ENCODE assay signal across 9 mouse cellular contexts in genomic region chr6:119430508-119430907, GRCm38 (mm10). TPM values are rescaled to one million over a fixed set of nuclear protein-coding genes. Genes with fewer than 3 reads are reported as not detected.
A peak's percentile ranks its signal among the peaks of the same experiment; 100 is the strongest.
DNase-seq lines count a peak whose midpoint lies in the region; ATAC-seq and TF ChIP-seq lines count a peak whose summit lies in the region.
"Had no signal": no experiment of that assay in that cellular context is flagged by ENCODE, and none has a peak within 500 bp of the region (broad histone marks: within the 10 kb centered on the region; RNA-seq: fewer than 3 reads in every experiment).

No protein-coding gene starts in this region.

- H3K27me3 ChIP-seq in hindbrain, embryonic 11.5 days (ENCODE audit: control insufficient read depth, insufficient read depth, low read length): no peaks in the 10 kb centered on the region
- no peaks in the 10 kb centered on the region for H3K27me3 ChIP-seq in hindbrain, embryonic 16.5 days (replicated peaks; ENCODE audit: control insufficient read depth, insufficient read depth, low read length)
- no peaks in the 10 kb centered on the region for H3K27me3 ChIP-seq in kidney, postnatal 0 days (ENCODE audit: insufficient read depth, low read length)
- no peaks in the 10 kb centered on the region for H3K27me3 ChIP-seq in lung, embryonic 16.5 days (ENCODE audit: control insufficient read depth, insufficient read depth, low read depth, low read length)
- H3K27me3 ChIP-seq: limb, embryonic 13.5 days had no signal

- ATAC-seq in hindbrain, embryonic 11.5 days (ENCODE audit: low FRiP score): no peak
- ATAC-seq in hindbrain, embryonic 16.5 days: no peak
- peak; percentile 24; the same call in 1 of the 2 replicates for ATAC-seq in kidney, postnatal 0 days (replicated peaks; ENCODE audit: low FRiP score, low read depth)
- ATAC-seq in lung, embryonic 16.5 days (ENCODE audit: low read depth): peak; percentile 73

- TF ChIP-seq CTCF in gastrocnemius, adult 2 months (IDR thresholded peaks at IDR 0.05): peak; percentile 98
- TF ChIP-seq CTCF in kidney, postnatal 0 days (IDR thresholded peaks at IDR 0.05; ENCODE audit: low read depth): peak; percentile 87

- no peaks in the 10 kb centered on the region for H3K4me1 ChIP-seq in hindbrain, embryonic 11.5 days (replicated peaks; ENCODE audit: control insufficient read depth, insufficient read depth, low read length)
- H3K4me1 ChIP-seq in hindbrain, embryonic 16.5 days (ENCODE audit: control insufficient read depth, insufficient read depth, low read depth, low read length): no peaks in the 10 kb centered on the region
- H3K4me1 ChIP-seq in kidney, postnatal 0 days (replicated peaks; ENCODE audit: insufficient read depth, low read length): no peaks in the 10 kb centered on the region
- H3K4me1 ChIP-seq in lung, embryonic 16.5 days (replicated peaks; ENCODE audit: control insufficient read depth, insufficient read depth, low read length): no peaks in the 10 kb centered on the region
- H3K4me1 ChIP-seq: limb, embryonic 13.5 days had no signal

- intact Hi-C loops in gastrocnemius, adult 2 months (cut with DNase I): loop anchor here (1.0 to 5.0 kb wide), 4 partner anchors 43 to 210 kb away; no protein-coding TSS in a partner anchor

- DNase-seq in hindbrain, embryonic 11.5 days (ENCODE audit: low spot score): peak; percentile 50
- peak; percentile 61 for DNase-seq in CD4-positive, CD25-positive, alpha-beta regulatory T cell, adult 2 months (ENCODE audit: low read depth, low spot score)
- peak; percentile 52 for DNase-seq in adrenal gland, adult 8-10 months
- peak; percentile 65 for DNase-seq in gastrocnemius, adult 2 months
- peak; percentile 75 for DNase-seq in kidney, postnatal 0 days (ENCODE audit: low spot score)
- DNase-seq in thymus, postnatal 25 days: peak; percentile 48

- no peak overlapping the region for H3K9ac ChIP-seq in hindbrain, embryonic 11.5 days (ENCODE audit: low read depth, low read length)
- H3K9ac ChIP-seq in hindbrain, embryonic 16.5 days (ENCODE audit: low read depth, low read length): no peak overlapping the region
- H3K9ac ChIP-seq in kidney, postnatal 0 days (ENCODE audit: low read depth, low read length): no peak overlapping the region
- no peak overlapping the region for H3K9ac ChIP-seq in lung, embryonic 16.5 days (ENCODE audit: low read length)
- H3K9ac ChIP-seq: limb, embryonic 13.5 days had no signal

- no peak overlapping the region for H3K4me3 ChIP-seq in hindbrain, embryonic 11.5 days (ENCODE audit: low read depth, low read length)
- no peak overlapping the region for H3K4me3 ChIP-seq in hindbrain, embryonic 16.5 days (ENCODE audit: low read length)
- no peak overlapping the region for H3K4me3 ChIP-seq in gastrocnemius, adult 2 months
- H3K4me3 ChIP-seq in kidney, postnatal 0 days (replicated peaks; ENCODE audit: low read depth, low read length): no peak overlapping the region
- H3K4me3 ChIP-seq in lung, embryonic 16.5 days (ENCODE audit: low read length): no peak overlapping the region
- H3K4me3 ChIP-seq: limb, embryonic 13.5 days had no signal

- H3K4me2 ChIP-seq in hindbrain, embryonic 11.5 days (replicated peaks; ENCODE audit: low read depth, low read length): no peak overlapping the region
- no peak overlapping the region for H3K4me2 ChIP-seq in hindbrain, embryonic 16.5 days (ENCODE audit: low read length)
- H3K4me2 ChIP-seq in kidney, postnatal 0 days (ENCODE audit: low read length): no peak overlapping the region
- no peak overlapping the region for H3K4me2 ChIP-seq in lung, embryonic 16.5 days (ENCODE audit: low read depth, low read length)
- H3K4me2 ChIP-seq: limb, embryonic 13.5 days had no signal

- no peaks in the 10 kb centered on the region for H3K36me3 ChIP-seq in hindbrain, embryonic 11.5 days (ENCODE audit: control insufficient read depth, insufficient read depth, low read length)
- no peaks in the 10 kb centered on the region for H3K36me3 ChIP-seq in hindbrain, embryonic 16.5 days (ENCODE audit: control insufficient read depth, insufficient read depth, low read length)
- H3K36me3 ChIP-seq in kidney, postnatal 0 days (ENCODE audit: insufficient read depth, low read length): no peaks in the 10 kb centered on the region
- no peaks in the 10 kb centered on the region for H3K36me3 ChIP-seq in lung, embryonic 16.5 days (ENCODE audit: control insufficient read depth, insufficient read depth, low read length)

- no peak overlapping the region for H3K27ac ChIP-seq in hindbrain, embryonic 11.5 days (ENCODE audit: low read depth, low read length)
- no peak overlapping the region for H3K27ac ChIP-seq in hindbrain, embryonic 16.5 days (ENCODE audit: low read depth, low read length)
- H3K27ac ChIP-seq in gastrocnemius, adult 2 months: no peak overlapping the region
- no peak overlapping the region for H3K27ac ChIP-seq in kidney, postnatal 0 days
- no peak overlapping the region for H3K27ac ChIP-seq in lung, embryonic 16.5 days (ENCODE audit: low read length)
- H3K27ac ChIP-seq: limb, embryonic 13.5 days had no signal

- no peaks in the 10 kb centered on the region for H3K9me3 ChIP-seq in hindbrain, embryonic 11.5 days (ENCODE audit: control insufficient read depth, low read length)
- no peaks in the 10 kb centered on the region for H3K9me3 ChIP-seq in hindbrain, embryonic 16.5 days (ENCODE audit: control insufficient read depth, low read length)
- no peaks in the 10 kb centered on the region for H3K9me3 ChIP-seq in kidney, postnatal 0 days (replicated peaks; ENCODE audit: low read length)
- H3K9me3 ChIP-seq in lung, embryonic 16.5 days (ENCODE audit: control insufficient read depth, low read length): no peaks in the 10 kb centered on the region
- H3K9me3 ChIP-seq: limb, embryonic 13.5 days had no signal

- 46% methylated on average over 2 of the region's 2 CpGs for WGBS in hindbrain, embryonic 11.5 days
- 34% methylated on average over 2 of the region's 2 CpGs for WGBS in hindbrain, embryonic 16.5 days
- WGBS in kidney, postnatal 0 days: 50% methylated on average over 2 of the region's 2 CpGs
- 25% methylated on average over 2 of the region's 2 CpGs for WGBS in lung, embryonic 16.5 days

RNA-seq across cellular contexts. Expression of gene Adipor2, which starts 13.0 kb away (rescaled TPM):
- 19.3 and 34.5 TPM in 2 replicates for polyA plus RNA-seq in hindbrain, embryonic 11.5 days (2014; fragmentation: Nextera tagmentation; extraction: Ambion mirVana)
- polyA plus RNA-seq in hindbrain, embryonic 16.5 days (2015; fragmentation: Nextera tagmentation; extraction: Ambion mirVana): 34.8 and 37.0 TPM in 2 replicates
- 100 to 1,000 TPM in 3 of 4 experiments, 10 to 100 TPM in 1; 81.4 to 148 (median 128) TPM for total RNA-seq in adrenal gland, adult 8-10 months (2022)
- 10 to 100 TPM; 87.7 to 94.8 TPM for total RNA-seq in gastrocnemius, adult 2 months (2021)
- polyA plus RNA-seq in kidney, postnatal 0 days (2015; fragmentation: Nextera tagmentation; extraction: Ambion mirVana): 43.3 and 47.3 TPM in 2 replicates
- polyA plus RNA-seq in lung, embryonic 16.5 days (2015; fragmentation: Nextera tagmentation; extraction: Ambion mirVana): 43.4 and 46.4 TPM in 2 replicates

RNA-seq across cellular contexts. Expression of gene Fbxl14, which starts 49.0 kb away (rescaled TPM):
- 5.8 and 7.0 TPM in 2 replicates for polyA plus RNA-seq in hindbrain, embryonic 11.5 days (2014; fragmentation: Nextera tagmentation; extraction: Ambion mirVana)
- polyA plus RNA-seq in hindbrain, embryonic 16.5 days (2015; fragmentation: Nextera tagmentation; extraction: Ambion mirVana): 1.9 and 2.1 TPM in 2 replicates
- total RNA-seq in adrenal gland, adult 8-10 months (2022): 10 to 100 TPM; 35.2 to 38.8 (median 36.3) TPM
- 10 to 100 TPM; 10.3 to 10.4 TPM for total RNA-seq in gastrocnemius, adult 2 months (2021)
- 5.1 and 5.3 TPM in 2 replicates for polyA plus RNA-seq in kidney, postnatal 0 days (2015; fragmentation: Nextera tagmentation; extraction: Ambion mirVana)
- 4.0 and 4.5 TPM in 2 replicates for polyA plus RNA-seq in lung, embryonic 16.5 days (2015; fragmentation: Nextera tagmentation; extraction: Ambion mirVana)

Comparison
In these comparisons a context has a peak if more than half of its experiments do, and no peak if none do; other contexts are left out.
1. ATAC-seq: peak in kidney, postnatal 0 days (single experiment) and lung, embryonic 16.5 days (single experiment); none in hindbrain, embryonic 11.5 days (single experiment) and hindbrain, embryonic 16.5 days (single experiment).
2. Peak in every context shown above with its lines, with median percentiles within 50 percentile points of each other: DNase-seq.